Mouse (Mus musculus) central nervous system, embryonic 14 days (tissue): ENCODE results near the gene Enox2. TPM values are rescaled to one million over a fixed set of nuclear protein-coding genes. Genes with fewer than 3 reads are reported as not detected.

Experiments used
- polyA plus RNA-seq: library from polyadenylated mRNA; depleted of rRNA; stranded (reverse); fragments of >200 nt; gene quantifications from 2 replicates; pipeline ENCODE4 v1.2.3, GENCODE M21; 2012; rRNA removed

Enox2 gene
- 9.0 and 9.9 TPM in 2 replicates for polyA plus RNA-seq

DNA sequence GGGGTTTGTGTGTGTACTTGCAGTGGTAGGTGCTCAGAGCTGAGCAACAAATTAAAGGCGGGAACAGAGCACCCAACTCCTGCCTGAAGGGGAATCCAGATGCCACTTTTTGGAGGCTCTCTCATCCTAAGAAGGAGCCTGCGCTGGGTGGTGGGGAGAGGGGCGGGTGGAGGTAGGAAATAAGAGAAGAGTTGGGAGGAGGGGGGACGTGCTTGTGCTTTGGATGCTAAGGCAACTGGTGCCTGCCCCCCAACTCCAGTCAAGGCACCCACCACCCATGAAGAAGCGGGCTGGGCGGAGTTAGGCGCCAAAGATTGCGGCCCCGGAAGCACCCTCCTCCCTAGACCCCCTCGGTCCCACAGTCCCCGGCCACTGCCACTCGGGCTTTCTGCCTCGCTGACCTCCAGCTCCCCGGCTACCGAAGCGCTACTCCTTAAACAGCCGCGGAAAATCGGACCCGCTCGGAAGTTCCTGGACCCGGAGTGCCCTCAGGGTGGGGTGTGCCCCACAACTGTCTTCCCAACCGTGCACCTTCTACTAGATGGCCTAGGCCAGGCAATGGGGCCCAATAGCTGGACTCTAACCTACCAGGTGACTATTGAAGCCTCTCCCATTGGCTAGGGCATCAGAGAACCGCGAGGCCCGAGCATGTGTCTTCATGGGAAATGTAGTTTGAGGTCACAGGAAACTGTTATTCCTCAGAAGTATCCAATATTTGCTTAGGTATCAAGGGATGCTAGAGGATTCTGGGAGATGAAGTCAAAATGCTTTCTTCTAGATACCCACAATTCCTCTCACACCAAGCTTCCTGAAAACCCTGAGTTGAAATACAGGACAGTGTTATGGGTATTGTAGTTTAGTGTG is at the start of gene Enox2:
Enox2 (minus strand) TSS at position 560 of the 864 bp plus-strand sequence.

Other genes starting within 250 kb of the Enox2 start
- gene Arhgap36, start 175.7 kb upstream of the Enox2 start, polyA plus RNA-seq: 1.6 and 4.4 TPM in 2 replicates